Mouse (Mus musculus): ENCODE measurements around the gene Tcl1b1.
"Not testable (repeated sequence)": the region's sequence is repeated elsewhere in the genome, so short reads cannot be mapped to it uniquely, and the experiment has no call there.

Gene Tcl1b1

DNA sequence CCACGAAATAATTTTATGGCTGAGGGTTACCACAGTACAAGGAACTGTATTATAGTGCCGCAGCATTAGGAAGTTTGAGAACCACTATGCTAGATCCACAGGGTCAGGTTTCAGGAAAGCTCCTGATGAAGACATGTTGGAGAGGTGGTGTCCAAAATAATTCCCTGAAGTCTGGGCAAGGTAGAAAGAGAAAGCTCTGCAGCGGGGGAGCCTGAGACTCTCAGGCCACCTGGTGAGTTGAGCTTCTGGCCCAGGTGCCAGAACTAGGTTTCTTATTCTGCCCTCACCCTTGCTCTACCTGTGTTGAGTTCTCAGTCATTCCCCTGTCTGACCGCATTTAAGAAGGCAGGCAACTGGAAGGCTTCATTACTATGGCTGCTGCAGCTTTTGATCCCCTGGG, at the start of gene Tcl1b1:
Gene Tcl1b1 (plus strand): TSS at position 301 of the 400 bp plus-strand sequence.
- DNase-seq (ENCODE audit: low read depth, low spot score) = no peak

DNA sequence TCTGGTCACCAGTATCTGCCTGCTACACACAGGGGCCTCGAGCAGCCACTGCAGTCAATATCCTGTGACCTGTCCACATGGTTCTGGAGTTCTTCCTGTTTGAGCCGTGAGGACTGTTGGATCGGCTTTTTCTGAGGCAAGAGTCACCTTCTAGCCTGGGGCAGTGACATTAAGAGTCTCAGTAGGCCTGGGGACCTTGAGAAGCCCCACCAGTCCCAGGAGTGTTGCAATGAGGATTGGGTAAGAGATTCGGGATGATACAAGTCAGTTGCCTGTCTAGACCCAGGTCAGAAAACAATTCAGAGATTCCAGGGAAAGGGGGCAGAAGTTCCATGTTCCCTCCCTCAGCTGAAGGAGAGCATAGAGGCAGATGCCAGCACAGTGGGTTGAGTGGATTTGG, 49.7 kb upstream of the Tcl1b1 start:
- no peak for DNase-seq (ENCODE audit: low read depth, low spot score)

DNA sequence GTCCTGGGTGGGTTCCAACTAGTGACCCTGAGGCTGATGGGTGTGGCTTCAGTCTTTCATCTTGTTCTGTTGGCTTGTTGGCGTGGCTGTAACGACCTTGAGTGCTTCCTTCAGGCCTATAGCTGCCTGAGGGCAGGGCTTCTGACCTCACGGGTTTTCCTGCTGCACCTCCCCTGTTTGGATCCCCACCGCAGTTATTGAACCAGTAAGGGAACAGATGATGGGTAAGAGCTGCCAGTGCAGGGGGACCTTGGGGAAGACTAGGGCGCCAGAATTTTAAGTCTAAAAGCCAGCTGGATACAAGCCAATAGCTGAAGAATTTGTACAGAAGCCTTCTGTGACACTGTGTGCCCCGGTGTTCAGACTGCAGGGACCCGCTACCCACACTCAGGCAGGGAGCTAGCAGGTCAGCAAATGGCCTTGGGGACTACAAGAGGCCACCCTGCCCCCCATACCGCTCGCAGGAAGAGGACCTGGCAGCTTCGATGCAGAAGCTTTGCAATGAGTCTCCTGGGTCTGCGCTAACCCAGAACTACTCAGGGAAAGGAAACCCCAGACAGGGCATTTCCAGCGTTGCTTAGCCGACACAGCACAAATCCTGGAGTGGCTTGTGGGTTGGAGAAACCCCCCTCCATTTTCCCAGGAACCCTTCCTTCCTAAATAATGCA, 47.0 kb upstream of the Tcl1b1 start:
- no peak for DNase-seq (ENCODE audit: low read depth, low spot score)

DNA sequence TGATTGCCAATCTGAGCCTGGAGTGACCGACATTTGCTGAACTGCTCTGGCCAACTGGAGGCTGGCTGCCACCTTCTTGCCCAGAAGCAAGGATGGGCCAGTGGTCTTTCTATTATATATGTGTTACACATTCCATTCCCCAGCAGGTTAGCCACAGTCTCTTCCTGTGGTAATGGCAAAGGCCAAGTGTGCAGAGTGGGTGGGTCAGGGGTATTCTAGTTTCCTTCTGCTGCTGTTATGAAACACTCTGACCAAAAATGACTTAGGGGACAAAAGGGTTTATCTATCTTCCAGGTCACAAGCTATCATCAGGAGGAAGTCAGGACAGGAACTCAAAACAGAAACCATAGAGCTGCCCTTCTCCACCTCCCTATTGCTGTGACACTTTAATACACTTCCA, 42.8 kb upstream of the Tcl1b1 start:
- no peak for DNase-seq (ENCODE audit: low read depth, low spot score)

DNA sequence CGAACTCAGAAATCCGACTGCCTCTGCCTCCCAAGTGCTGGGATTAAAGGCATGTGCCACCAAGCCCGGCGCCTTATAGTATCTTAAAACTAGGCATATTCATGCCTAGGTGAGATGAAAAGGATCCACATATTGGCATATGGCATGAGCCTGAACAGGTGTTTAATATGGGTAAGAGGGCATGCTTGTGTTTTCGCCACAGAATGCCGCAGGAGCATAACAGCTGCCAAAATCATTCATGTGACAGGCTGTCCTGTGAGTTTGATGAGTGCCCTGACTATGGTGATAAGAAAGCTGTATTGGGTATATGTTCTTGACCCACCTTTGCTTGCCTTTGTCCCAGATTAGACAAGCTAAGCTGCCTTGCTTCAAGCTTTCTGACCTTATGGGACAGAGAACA, 34.1 kb upstream of the Tcl1b1 start:
- DNase-seq (ENCODE audit: low read depth, low spot score) = no peak

DNA sequence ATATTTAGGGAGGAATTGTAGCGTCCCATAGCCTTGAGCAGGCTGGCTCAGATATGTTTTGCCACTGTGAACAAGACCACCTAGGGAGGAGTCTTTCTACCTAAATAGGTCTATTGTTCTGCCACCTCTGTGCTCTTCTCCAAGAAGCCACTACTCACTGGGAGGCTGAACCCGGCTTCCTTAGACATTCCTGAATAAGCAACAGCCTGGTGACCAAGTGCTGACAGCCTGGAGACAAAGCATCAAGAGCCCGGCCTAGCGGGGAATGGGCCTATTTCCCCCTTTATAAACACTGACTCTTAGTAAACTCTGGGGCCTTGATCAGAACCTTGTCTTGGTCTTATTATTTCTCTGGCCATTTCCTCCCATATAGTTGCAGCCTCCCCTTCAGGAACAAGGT, 33.0 kb upstream of the Tcl1b1 start:
- DNase-seq (ENCODE audit: low read depth, low spot score) = no peak

DNA sequence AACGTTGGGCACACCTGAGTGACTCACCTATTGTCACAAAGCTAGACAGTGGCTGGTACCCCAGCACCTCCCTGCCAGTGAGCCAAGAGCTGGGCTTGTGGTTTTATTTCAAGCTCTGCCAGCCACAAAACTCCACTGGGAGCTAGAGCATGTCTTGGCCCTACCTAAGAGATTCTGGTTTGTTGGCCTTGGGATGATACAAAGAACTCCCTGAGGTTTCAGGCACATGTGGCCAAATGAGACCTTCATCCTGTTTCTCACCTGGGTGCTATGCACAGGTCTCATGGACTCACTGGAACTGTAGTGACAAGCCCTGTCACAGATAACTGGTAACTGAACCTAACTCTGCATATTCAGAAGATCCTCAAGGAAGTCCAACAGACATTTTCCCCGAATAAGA, 31.9 kb upstream of the Tcl1b1 start:
- DNase-seq (ENCODE audit: low read depth, low spot score) = no peak

DNA sequence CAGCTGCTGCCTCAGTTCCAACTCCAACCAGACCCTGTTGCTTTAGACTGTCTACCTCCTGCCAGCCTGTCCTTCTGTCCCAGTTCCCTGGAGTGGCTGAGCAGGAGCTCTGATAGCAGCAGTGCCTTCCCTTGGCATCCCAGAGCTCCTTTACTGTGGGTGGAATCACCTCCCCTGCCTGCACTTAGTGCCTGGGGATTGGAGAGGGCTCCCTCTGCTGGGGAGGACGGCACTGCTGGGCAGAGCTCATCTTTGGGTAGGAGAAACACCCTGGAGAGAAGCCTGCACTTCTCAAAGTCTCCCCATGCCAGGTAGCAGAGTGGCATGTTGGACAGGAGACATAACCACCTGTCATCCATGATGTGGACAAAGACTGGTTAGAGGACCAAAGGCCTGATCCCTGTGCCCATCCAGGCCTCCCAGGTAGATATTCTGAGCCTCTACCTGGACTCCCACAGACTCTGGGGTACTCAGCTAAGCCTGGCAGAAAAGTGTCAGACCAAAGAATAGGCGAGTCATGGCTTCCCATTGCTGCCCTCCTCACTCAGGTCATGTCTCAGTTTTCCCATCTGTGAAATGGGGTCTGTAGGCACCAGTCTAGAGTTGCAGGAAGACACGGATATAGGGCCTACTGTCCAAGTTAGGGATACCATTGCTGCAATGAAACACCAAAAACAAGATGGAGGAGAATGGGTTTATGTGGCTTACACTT, 29.8 kb upstream of the Tcl1b1 start:
- DNase-seq (ENCODE audit: low read depth, low spot score) = not testable (repeated sequence)

DNA sequence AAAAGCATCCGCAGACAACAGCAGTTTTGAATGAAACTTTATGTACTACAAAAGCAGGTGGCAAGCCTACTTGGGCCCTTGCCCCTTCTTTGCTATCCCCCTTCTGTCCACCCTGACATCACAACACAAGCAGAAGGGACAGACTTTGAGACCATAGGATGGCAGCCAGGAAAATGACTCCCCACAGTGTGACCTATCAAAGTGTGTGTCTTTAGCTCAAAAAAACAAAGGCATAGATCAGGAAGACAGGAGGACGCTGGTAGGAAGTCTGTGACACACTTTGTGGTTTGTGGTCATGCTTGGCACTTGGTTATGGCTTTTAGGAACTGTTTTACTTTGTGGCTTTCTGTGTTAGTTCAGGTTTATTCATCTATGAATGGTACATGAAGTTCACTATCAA, 25.3 kb upstream of the Tcl1b1 start:
- DNase-seq (ENCODE audit: low read depth, low spot score) = not testable (repeated sequence)

DNA sequence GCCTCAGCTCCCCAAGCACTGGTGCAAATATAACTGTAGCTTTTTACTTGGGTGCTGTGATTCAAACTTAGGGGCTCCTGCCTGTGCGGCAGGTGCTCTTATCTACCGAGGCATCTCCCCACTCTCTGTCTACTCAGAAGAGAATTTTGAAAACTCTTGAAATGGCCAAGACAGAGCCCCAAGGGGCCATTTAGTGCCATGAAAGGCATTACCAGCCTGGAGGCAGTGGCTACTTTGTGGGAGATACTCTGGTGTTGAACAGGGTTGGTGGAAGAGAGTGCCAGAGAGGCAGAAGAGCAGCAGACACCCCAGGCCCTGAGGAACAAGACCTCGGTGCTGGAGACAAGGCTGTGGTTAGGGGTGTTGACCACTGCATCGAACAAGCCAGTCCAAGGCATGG, 24.7 kb upstream of the Tcl1b1 start:
- not testable (repeated sequence) for DNase-seq (ENCODE audit: low read depth, low spot score)

DNA sequence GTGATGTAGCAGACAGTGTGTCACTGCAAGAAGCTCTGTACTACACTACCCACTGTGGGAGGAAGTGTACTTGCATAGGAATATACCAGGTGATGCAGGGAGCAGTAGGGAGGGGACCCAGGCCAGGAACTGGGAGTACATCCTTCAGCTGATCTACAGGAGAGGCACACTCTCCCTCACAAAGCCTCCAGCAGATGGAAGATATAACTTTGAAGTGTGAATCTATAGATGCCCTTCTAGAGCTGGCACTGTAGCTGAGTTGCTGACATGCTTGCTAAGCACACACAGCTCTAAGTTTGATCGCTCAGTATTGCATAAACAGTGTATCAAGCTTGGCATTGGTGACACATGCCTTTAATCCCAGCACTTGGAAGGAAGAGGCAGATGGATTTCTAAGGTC, 21.8 kb upstream of the Tcl1b1 start:
- not testable (repeated sequence) for DNase-seq (ENCODE audit: low read depth, low spot score)

DNA sequence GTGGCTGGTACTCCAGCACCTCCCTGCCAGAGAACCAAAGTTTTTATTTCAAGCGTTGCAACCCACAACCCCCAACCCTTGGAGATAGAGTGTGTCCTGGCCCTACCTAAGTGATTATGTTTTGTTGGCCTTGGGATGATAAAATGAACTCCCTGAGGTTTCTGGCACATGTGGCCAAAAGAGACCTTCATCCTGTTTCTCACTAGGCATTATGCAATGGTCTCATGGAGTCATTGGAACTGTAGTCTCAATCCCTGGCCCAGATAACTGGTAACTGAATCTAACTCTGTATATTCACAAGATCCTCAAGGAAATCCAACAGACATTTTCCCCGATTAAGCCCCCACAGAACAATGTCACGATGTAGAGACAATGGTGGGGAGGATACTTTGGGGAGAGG, 16.4 kb upstream of the Tcl1b1 start:
- no peak for DNase-seq (ENCODE audit: low read depth, low spot score)

DNA sequence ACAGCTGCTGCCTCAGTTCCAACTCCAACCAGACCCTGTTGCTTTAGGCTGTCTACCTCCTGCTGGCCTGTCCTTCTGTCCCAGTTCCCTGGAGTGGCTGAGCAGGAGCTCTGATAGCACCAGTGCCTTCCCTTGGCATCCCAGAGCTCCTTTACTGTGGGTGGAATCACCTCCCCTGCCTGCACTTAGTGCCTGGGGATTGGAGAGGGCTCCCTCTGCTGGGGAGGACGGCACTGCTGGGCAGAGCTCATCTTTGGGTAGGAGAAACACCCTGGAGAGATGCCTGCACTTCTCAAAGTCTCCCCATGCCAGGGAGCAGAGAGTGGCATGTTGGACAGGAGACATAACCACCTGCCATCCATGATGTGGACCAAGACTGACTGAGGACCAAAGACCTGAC, 14.6 kb upstream of the Tcl1b1 start:
- not testable (repeated sequence) for DNase-seq (ENCODE audit: low read depth, low spot score)

DNA sequence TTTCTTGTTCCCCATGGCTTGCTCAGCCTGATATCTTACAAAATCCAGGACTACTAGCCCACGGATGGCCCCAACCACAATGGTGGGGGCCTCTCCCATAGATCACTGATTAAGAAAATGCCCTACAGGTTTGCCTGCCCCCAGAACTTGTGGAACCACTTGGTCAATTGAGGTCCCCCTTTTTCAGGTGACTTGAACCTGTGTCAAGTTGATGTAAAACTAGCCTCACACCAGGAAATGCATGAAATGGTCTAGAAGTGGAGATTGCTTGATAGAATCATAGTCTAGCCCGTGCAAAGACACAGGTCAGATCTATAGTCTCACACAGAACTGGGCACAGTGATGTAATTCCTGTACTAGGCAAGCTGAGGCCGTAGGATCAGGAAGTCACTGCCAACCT, 13.8 kb upstream of the Tcl1b1 start, which contains the start of gene Tcl1b2:
Gene Tcl1b2 (plus strand): TSS at position 301 of the 400 bp plus-strand sequence.
- DNase-seq (ENCODE audit: low read depth, low spot score) = no peak

DNA sequence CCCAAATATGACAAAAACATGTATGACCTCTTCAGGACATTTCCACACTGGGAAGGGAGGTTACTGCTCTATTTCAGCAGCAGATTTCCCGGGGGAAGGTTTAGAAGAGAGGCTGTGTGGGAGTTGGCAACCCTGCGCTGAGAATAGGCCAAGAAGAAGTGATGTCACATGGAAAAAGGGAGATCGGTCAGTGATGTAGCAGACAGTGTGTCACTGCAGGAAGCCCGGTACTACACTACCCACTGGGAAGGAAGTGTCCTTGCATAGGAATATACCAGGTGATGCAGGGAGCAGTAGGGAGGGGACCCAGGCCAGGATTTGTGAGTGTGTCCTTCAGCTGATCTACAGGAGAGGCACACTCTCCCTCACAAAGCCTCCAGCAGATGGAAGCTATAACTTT, 4.2 kb upstream of the Tcl1b1 start:
- DNase-seq (ENCODE audit: low read depth, low spot score) = peak; percentile 19

DNA sequence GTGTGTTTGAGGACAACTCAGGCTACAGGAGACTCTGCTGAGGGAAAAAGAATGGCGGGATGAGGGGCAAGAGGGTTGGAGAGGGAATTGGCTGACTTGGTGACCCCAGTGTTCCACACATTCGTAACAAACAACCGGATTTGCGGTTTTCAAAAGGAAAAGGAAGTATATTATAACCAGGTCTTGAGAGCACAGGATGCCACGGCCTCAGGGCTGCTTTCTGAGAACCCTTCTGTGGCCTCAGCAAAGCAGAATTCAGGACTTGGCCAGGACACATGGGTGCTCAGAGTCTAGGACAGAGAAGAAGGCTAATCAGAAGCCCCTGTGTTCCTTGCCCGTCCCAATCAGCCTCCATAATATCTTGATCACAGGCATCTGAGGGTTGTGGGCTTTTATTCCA, 648 bp upstream of the Tcl1b1 start:
- DNase-seq (ENCODE audit: low read depth, low spot score) = no peak

DNA sequence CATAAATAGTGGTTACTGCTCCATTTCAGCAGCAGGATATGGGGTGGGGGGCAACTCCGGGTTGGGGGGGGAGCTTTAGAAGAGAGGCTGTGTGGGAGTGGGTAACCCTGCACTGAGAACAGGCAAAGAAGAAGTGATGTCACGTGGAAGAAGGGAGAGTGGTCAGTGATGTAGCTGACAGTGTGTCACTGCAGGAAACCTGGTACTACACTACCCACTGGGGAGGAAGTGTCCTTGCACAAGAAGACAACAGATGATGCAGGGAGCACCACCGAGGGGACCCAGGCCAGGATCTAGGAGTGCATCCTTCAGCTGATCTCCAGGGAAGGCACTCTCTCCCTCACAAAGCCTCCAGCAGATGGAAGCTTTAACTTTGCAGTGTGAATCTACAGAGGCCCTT, 7.2 kb downstream of the Tcl1b1 start:
- no peak for DNase-seq (ENCODE audit: low read depth, low spot score)

DNA sequence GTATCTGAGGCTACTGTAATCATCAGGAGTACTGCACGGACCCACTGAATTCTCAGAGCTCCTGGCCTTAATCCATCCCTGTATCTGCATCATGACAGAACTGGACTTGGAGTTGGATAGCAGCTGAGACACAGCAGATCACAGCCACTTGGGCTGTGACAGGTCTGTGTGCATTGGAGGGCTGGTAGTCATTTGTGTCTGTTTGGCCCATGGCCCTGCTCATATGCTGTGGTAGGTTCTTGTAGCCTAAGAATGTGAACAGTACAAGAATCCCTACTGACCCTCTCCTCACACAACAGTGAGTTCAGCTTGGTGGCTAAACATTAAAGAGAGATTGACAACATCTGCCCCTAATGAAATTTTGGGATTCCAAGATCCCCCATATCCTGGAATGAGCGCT, 13.9 kb downstream of the Tcl1b1 start:
- DNase-seq (ENCODE audit: low read depth, low spot score) = no peak

DNA sequence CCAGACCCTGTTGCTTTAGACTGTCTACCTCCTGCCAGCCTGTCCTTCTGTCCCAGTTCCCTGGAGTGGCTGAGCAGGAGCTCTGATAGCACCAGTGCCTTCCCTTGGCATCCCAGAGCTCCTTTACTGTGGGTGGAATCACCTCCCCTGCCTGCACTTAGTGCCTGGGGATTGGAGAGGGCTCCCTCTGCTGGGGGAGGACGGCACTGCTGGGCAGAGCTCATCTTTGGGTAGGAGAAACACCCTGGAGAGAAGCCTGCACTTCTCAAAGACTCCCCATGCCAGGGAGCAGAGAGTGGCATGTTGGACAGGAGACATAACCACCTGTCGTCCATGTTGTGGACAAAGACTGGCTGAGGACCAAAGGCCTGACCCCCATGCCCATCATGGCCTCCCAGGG, 14.8 kb downstream of the Tcl1b1 start:
- not testable (repeated sequence) for DNase-seq (ENCODE audit: low read depth, low spot score)

DNA sequence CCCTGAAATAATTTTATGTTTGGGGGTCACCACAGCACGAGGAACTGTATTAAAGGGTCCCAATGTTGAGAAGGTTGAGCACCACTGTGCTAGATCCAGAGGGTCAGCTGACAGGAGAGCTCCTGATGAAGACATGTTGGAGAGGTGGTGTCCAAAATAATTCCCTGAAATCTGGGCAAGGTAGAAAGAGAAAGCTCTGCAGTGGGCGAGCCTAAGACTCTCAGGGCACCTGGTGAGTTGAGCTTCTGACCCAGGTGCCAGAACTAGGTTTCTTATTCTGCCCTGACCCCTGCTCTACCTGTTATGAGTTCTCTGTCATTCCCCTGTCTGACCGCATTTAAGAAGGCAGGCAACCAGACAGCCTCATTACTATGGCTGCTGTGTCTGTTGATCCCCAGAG, 16.6 kb downstream of the Tcl1b1 start, which contains the start of gene Tcl1b5:
Gene Tcl1b5 (plus strand): TSS at position 301 of the 400 bp plus-strand sequence.
- DNase-seq (ENCODE audit: low read depth, low spot score) = not testable (repeated sequence)

DNA sequence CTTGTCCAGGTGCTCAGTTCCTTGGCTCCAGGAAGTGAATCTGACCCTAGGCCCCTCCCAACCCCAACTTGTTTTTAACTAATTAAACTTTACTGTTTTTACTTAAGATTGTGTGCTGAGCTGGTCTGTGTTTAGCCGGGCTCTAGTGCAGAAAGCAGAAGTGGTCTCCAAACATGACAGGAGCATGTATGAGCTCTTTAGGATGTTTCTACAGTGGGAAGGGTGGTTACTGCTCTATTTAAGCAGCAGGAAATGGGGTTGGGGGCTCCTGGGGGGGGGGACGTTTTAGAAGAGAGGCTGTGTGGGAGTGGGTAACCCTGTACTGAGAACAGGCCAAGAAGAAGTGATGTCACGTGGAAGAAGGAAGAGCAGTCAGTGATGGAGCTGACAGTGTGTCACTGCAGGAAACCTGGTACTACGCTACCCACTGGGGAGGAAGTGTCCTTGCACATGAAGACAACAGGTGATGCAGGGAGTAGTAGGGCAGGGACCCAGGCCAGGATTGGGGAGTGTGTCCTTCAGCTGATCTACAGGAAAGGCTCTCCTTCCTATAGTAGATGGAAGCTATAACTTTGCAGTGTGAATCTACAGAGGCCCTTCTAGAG, 21.7 kb downstream of the Tcl1b1 start:
- DNase-seq (ENCODE audit: low read depth, low spot score) = not testable (repeated sequence)

DNA sequence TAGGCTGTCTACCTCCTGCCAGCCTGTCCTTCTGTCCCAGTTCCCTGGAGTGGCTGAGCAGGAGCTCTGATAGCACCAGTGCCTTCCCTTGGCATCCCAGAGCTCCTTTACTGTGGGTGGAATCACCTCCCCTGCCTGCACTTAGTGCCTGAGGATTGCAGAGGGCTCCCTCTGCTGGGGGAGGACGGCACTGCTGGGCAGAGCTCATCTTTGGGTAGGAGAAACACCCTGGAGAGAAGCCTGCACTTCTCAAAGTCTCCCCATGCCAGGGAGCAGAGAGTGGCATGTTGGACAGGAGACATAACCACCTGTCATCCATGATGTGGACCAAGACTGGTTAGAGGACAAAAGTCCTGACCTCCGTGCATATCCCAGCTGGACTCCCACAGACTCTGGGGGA, 29.5 kb downstream of the Tcl1b1 start:
- DNase-seq (ENCODE audit: low read depth, low spot score) = not testable (repeated sequence)

DNA sequence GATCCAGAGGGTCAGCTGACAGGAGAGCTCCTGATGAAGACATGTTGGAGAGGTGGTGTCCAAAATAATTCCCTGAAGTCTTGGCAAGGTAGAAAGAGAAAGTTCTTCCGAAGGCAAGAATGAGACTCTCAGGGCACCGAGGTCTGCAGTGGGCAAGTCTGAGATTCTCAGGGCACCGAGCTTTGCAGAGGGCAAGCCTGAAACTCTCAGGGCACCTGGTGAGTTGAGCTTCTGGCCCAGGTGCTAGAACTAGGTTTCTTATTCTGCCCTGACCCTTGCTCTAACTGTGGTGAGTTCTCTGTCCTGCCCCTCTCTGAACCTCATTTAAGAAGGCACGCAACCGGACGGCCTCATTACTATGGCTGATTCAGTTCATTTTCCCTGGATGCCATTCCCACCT, 31.3 kb downstream of the Tcl1b1 start, which contains the start of gene Tcl1b3:
Gene Tcl1b3 (plus strand): TSS at position 301 of the 400 bp plus-strand sequence.
- not testable (repeated sequence) for DNase-seq (ENCODE audit: low read depth, low spot score)
